Mouse (Mus musculus): ENCODE measurements around the gene Fam20a.

DNA sequence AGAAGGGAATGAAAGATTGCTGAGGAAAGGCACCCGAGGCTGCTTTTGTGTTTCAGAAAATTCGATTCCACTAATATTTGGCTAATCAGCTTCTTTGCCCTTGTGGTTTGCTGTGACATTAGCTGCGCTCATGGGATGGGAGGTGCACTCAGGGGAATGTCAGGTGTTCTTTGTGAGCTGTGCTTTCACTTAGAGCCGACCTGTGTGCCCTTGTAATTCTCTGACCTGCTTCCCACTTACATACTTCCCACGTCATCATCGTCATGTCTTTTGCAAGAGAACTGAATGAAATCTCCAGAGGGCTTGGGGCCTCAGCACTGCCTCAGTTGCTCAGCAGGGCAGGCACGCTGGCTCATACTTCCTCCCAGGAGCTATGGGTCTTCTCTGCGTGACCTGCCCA lies 68.9 kb downstream of the Fam20a start:
- TF ChIP-seq POLR2A (IDR thresholded peaks at IDR 0.05; ENCODE audit: insufficient read length, low read depth): no peak
- no peak for TF ChIP-seq E2F4 (IDR thresholded peaks at IDR 0.05; ENCODE audit: insufficient read depth)
- no peak for TF ChIP-seq CEBPB (IDR thresholded peaks at IDR 0.05; ENCODE audit: insufficient read depth, poor library complexity, severe bottlenecking)
- TF ChIP-seq MYOG (IDR thresholded peaks at IDR 0.05; ENCODE audit: control insufficient read depth in 1 of 3, insufficient read depth in 1 of 3, insufficient read length in 2 of 3, low read depth in 2 of 3): no peak
- no peak for TF ChIP-seq MYOD1 (IDR thresholded peaks at IDR 0.05; ENCODE audit: control insufficient read depth in 1 of 3, insufficient read length in 2 of 3, low read depth in 2 of 3)
- TF ChIP-seq MAX (IDR thresholded peaks at IDR 0.05; ENCODE audit: low read depth): no peak
- TF ChIP-seq USF1 (IDR thresholded peaks at IDR 0.05; ENCODE audit: low read depth): no peak
- TF ChIP-seq SRF (IDR thresholded peaks at IDR 0.05; ENCODE audit: control insufficient read depth, insufficient read length, low read depth): no peak
- TF ChIP-seq TCF12 (IDR thresholded peaks at IDR 0.05; ENCODE audit: insufficient read depth, poor library complexity, severe bottlenecking): no peak
- peak; percentile 54 for TF ChIP-seq POLR2AphosphoS2 (IDR thresholded peaks at IDR 0.05; ENCODE audit: insufficient read length, low read depth)
- TF ChIP-seq TCF3 (IDR thresholded peaks at IDR 0.05; ENCODE audit: insufficient read length, low read depth): no peak
